Mouse (Mus musculus) brain, embryonic 14.5 days (tissue): ENCODE data around the gene Cnbp.

Experiments
- CTCF ChIP-seq: fragments of 200-500 bp; IDR thresholded peaks from 2 replicates; pipeline ENCODE4 v1.5.1; 2012; ENCODE audit warnings: inconsistent platforms, mild to moderate bottlenecking, moderate library complexity, borderline replicate concordance; ENCODE audit not compliant: insufficient read depth, insufficient read length; ENCODE audit errors: extremely low read depth
- POLR2A ChIP-seq: fragments of 200-500 bp; IDR thresholded peaks from 2 replicates; pipeline ENCODE4 v1.6.1; 2012; ENCODE audit warnings: mild to moderate bottlenecking, inconsistent platforms, borderline replicate concordance; ENCODE audit not compliant: poor library complexity, insufficient read depth, insufficient read length, severe bottlenecking; ENCODE audit errors: extremely low read depth

- TF ChIP-seq CTCF (no peak), POLR2A (no peak)
Measured at GRCm38 (mm10) chr6:87846813-87847212, 4.1 kb downstream of the Cnbp start.
